Mouse (Mus musculus) embryonic facial prominence, embryonic 13.5 days (tissue): ENCODE data around the gene Olfr744. TPM values are rescaled to one million over a fixed set of nuclear protein-coding genes. Genes with fewer than 3 reads are reported as not detected.
"Not testable (repeated sequence)": the region's sequence is repeated elsewhere in the genome, so short reads cannot be mapped to it uniquely, and the experiment has no call there.

Source experiments
- ATAC-seq: fragments of 200-750 bp; cut with Nextera tagmentation; 2 replicates; pipeline ENCODE4 v1.8.0; 2017; ENCODE audit warnings: low read depth; ENCODE audit not compliant: insufficient number of reproducible peaks, insufficient read depth, low FRiP score, low TSS enrichment
- H3K27ac ChIP-seq: fragments of 300-500 bp; sonication (generic); 2 replicates; pipeline ENCODE4 v1.5.1; 2015; ENCODE audit warnings: moderate library complexity, mild to moderate bottlenecking, inconsistent platforms
- H3K27me3 ChIP-seq: fragments of 300-500 bp; sonication (generic); 2 replicates; pipeline ENCODE4 v1.6.1; 2015; ENCODE audit warnings: mild to moderate bottlenecking, inconsistent platforms
- H3K36me3 ChIP-seq: fragments of 300-500 bp; sonication (generic); 2 replicates; pipeline ENCODE4 v1.6.1; 2015; ENCODE audit warnings: mild to moderate bottlenecking, inconsistent platforms
- H3K4me1 ChIP-seq: fragments of 300-500 bp; sonication (generic); 2 replicates; pipeline ENCODE4 v1.6.1; 2015; ENCODE audit warnings: inconsistent platforms
- H3K4me2 ChIP-seq: fragments of 300-500 bp; sonication (generic); 2 replicates; pipeline ENCODE4 v1.6.1; 2015; ENCODE audit warnings: moderate library complexity, mild to moderate bottlenecking, inconsistent platforms
- H3K4me3 ChIP-seq: fragments of 300-500 bp; sonication (generic); 2 replicates; pipeline ENCODE4 v1.5.1; 2015; ENCODE audit warnings: mild to moderate bottlenecking, inconsistent platforms
- H3K9ac ChIP-seq: fragments of 300-500 bp; sonication (generic); 2 replicates; pipeline ENCODE4 v1.6.1; 2015; ENCODE audit warnings: mild to moderate bottlenecking, inconsistent platforms
- H3K9me3 ChIP-seq: fragments of 300-500 bp; sonication (generic); 2 replicates; pipeline ENCODE4 v1.6.1; 2016; ENCODE audit warnings: inconsistent platforms
- WGBS: fragments of 180-500 bp; shearing (Covaris S2); methylation state at CpG from one replicate; pipeline ENCODE4 v1.1.7; 2015; ENCODE audit warnings: mixed read lengths; 5-methylcytosine and 5-hydroxymethylcytosine counted together
- polyA plus RNA-seq: library from polyadenylated mRNA; unstranded; fragments of >200 nt; fragmentation: Nextera tagmentation; extraction: Ambion mirVana; gene quantifications from 2 replicates; pipeline ENCODE4 v1.2.1, GENCODE M21; 2015

The Olfr744 gene
- not detected in 2 replicates for polyA plus RNA-seq

DNA sequence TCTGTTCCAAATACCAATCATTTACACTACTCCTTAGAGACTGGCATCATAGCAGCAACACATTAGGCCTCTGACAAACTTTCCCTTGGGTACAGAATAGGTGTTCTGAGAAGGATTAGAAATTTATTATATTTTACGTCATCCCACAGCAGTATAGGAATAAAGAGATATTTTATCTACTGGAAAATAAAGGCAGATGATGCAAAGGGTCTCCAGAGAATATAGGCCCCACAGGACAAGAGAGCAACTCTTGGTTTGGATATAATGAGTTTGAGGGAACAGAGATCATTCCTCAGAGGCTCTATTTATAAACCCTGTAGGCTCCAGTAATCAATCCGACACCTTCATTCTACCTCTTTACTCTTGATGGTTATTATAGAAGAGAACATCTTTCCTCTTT lies at the start of gene Olfr744:
Gene Olfr744 (plus strand): TSS at position 301 of the 400 bp plus-strand sequence.
- no peak for ATAC-seq
- Histone ChIP-seq H3K4me1 (no peaks in the 10 kb centered on the region), H3K9me3 (0 out of 2 replicates have a peak, but pooled peaks cover 6% of the 10 kb centered on the region), H3K4me2 (no peak within 1 kb of the TSS), H3K36me3 (no peaks in the 10 kb centered on the region), H3K4me3 (no peak within 1 kb of the TSS), H3K27me3 (no peaks in the 10 kb centered on the region), H3K9ac (no peak within 1 kb of the TSS), H3K27ac (no peak within 1 kb of the TSS)
- WGBS, result 82% methylated on average over 2 of the region's 2 CpGs

DNA sequence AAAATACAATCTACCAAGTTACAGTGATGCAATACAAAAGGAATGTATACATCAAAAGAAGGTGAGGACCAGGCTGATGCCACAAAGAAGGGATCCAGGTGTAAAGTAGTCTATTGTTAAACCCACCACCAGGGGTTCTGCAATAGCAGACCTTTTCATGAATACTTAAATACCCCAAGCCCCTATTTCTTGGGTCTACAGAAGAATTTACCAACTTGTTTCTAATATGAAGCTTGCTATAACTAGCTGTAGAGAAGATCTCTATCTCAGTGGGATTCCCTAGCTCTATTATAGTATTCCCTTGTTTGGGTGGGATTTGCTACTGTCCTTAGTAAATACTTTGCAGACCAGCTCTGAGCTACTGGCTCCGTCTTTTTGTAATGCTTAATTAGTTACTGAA lies 41.6 kb upstream of the Olfr744 start:
- ATAC-seq, result not testable (repeated sequence)
- 62% methylated on average over 1 of the region's 1 CpGs for WGBS

DNA sequence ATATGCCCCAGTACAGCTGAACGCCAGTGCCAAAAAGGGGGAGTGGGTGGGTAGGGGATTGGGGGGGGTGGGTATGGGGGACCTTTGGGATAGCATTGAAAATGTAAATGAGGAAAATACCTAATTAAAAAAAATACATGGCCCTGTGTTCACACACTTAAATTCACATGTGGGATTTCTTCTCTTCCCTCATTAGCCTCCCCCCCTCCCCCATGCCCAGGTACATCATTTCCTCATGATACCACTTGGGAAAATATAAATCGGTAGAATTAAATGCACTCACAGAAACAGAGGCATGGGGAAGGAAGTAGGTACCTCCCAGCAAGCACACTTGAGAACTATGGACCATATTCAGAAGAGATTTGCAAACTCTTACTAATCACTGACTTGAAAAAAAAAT lies 24.4 kb downstream of the Olfr744 start, which contains the start of gene Olfr745:
Gene Olfr745 (plus strand): TSS at position 301 of the 400 bp plus-strand sequence.
- no peaks in the 10 kb centered on the region; the same call in 1 of the 2 replicates for H3K9me3 ChIP-seq
- ATAC-seq, result no peak
- H3K4me2 ChIP-seq, result no peak within 1 kb of the TSS
- no peaks in the 10 kb centered on the region for H3K27me3 ChIP-seq
- H3K36me3 ChIP-seq, result no peaks in the 10 kb centered on the region
- no peak within 1 kb of the TSS for H3K27ac ChIP-seq
- H3K4me1 ChIP-seq, result no peaks in the 10 kb centered on the region
- WGBS, result 71% methylated on average over 2 of the region's 2 CpGs
- no peak within 1 kb of the TSS for H3K9ac ChIP-seq
- no peak within 1 kb of the TSS for H3K4me3 ChIP-seq

More for the DNA sequence above, 41.6 kb upstream of the Olfr744 start:
- not testable (repeated sequence) for H3K27ac ChIP-seq, H3K27me3 ChIP-seq, H3K9me3 ChIP-seq, H3K4me2 ChIP-seq, H3K9ac ChIP-seq, H3K4me1 ChIP-seq, H3K4me3 ChIP-seq, H3K36me3 ChIP-seq

GRCm38 (mm10) chr14:50646783-50647182 lies 32.1 kb downstream of the Olfr744 start, which contains the start of gene Olfr746:
Gene Olfr746, plus strand, starts transcription at chr14:50647083.
- no peaks in the 10 kb centered on the region for H3K36me3 ChIP-seq
- no peak within 1 kb of the TSS for H3K9ac ChIP-seq
- H3K27ac ChIP-seq, result no peak within 1 kb of the TSS
- H3K27me3 ChIP-seq, result no peaks in the 10 kb centered on the region
- H3K9me3 ChIP-seq, result no peaks in the 10 kb centered on the region
- H3K4me3 ChIP-seq, result no peak within 1 kb of the TSS
- H3K4me1 ChIP-seq, result no peaks in the 10 kb centered on the region
- no peak for ATAC-seq
- no peak within 1 kb of the TSS for H3K4me2 ChIP-seq

Other genes starting within 250 kb of the Olfr744 start
- gene Olfr736, start 233.7 kb upstream of the Olfr744 start, polyA plus RNA-seq, result 0.22 TPM in 1 of 2 replicates, not detected in the other
- not detected in 2 replicates for gene Olfr738, start 207.3 kb upstream of the Olfr744 start, polyA plus RNA-seq
- gene Olfr739, start 196.3 kb upstream of the Olfr744 start, polyA plus RNA-seq, result not detected in 2 replicates
- gene Olfr740, start 169.3 kb upstream of the Olfr744 start, polyA plus RNA-seq, result not detected in 2 replicates
- not detected in 2 replicates for gene Olfr741, start 142.1 kb upstream of the Olfr744 start, polyA plus RNA-seq
- not detected in 2 replicates for gene Olfr742, start 111.3 kb upstream of the Olfr744 start, polyA plus RNA-seq
- not detected in 2 replicates for gene Olfr743, start 93.0 kb upstream of the Olfr744 start, polyA plus RNA-seq
- gene Olfr745, start 24.5 kb downstream of the Olfr744 start, polyA plus RNA-seq, result 0.32 and 0.63 TPM in 2 replicates
- not detected in 2 replicates for gene Olfr746, start 32.2 kb downstream of the Olfr744 start, polyA plus RNA-seq
- not detected in 2 replicates for gene Olfr747, start 78.3 kb downstream of the Olfr744 start, polyA plus RNA-seq
- not detected in 2 replicates for gene Olfr748, start 92.5 kb downstream of the Olfr744 start, polyA plus RNA-seq
- not detected in 2 replicates for gene Olfr749, start 130.2 kb downstream of the Olfr744 start, polyA plus RNA-seq
- 87.1 and 89.4 TPM in 2 replicates for gene Ttc5, start 170.6 kb downstream of the Olfr744 start, polyA plus RNA-seq
- gene Ccnb1ip1, start 192.9 kb downstream of the Olfr744 start, polyA plus RNA-seq, result not detected in 2 replicates
- 72.4 and 78.7 TPM in 2 replicates for gene Parp2, start 193.0 kb downstream of the Olfr744 start, polyA plus RNA-seq